Mouse (Mus musculus): ENCODE measurements around the gene Vmn2r106.

GRCm38 (mm10) chr17:20286906-20287305 is 1.6 kb upstream of the Vmn2r106 start:
- TF ChIP-seq CTCF (conservative IDR thresholded peaks at IDR 0.05; ENCODE audit: low read length) (no peak), POU5F1 (IDR thresholded peaks at IDR 0.05; ENCODE audit: borderline replicate concordance, low read length) (no peak), NANOG (IDR thresholded peaks at IDR 0.05; ENCODE audit: borderline replicate concordance, low read length) (no peak)
